Mouse (Mus musculus) left cerebral cortex, adult 9 months (tissue): ENCODE measurements around the gene Lrrc32.

Source experiments
- DNase-seq, 2 experiments: peaks; one replicate each; pipeline ENCODE4 v3.0.0; 2022; ENCODE audit warnings: low spot score in 2 of 2

Lrrc32 gene

DNA sequence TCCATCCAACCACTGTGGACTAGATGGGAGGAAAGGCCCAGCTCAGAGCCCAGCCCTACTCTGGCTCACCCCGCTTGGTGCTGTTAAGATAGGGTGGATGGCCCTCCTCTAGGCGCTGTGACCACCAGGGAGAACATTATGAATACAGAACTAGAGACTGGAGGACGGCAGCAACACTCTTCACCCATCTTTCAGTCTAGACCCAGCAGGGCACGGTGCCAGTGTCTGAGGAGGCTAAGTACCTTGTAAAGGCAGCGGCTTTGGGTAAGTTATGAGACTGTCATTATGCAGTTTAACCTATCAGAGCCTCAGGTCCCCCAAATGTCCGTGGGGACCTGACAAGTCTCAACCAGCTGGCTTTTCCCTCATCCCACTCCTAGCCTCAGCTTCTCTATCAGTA is at the start of gene Lrrc32:
Lrrc32 (plus strand) TSS at position 153 of the 400 bp plus-strand sequence.
- DNase-seq = no peak

- no peak for DNase-seq
These were observed 49.1 kb upstream of the Lrrc32 start, which contains the start of gene Gucy2d for GRCm38 (mm10) chr7:98439956-98440466. Gene Gucy2d, plus strand, starts transcription at chr7:98440416.

DNA sequence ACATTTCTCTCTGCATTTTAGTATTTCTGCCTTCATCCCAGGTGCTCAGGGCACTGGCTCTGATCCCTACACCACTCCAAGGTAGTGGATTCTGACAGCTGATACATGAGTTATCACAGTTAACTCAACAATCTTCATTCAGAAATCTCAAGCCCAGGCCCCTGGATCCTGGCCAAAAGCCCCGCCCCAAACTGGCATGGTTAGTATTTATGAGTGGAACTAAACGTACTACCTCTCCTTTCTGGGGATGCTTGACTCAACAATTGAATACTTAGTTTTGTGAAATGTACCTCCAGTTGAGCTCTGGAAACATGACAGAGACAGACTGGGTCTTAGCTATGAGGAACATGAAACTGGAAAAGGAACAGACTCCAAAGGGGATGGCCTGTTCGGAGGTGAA is 42.2 kb upstream of the Lrrc32 start:
- DNase-seq = no peak

- peak in 1 of 2 experiments; percentile 13 for DNase-seq
These were observed 41.3 kb upstream of the Lrrc32 start for GRCm38 (mm10) chr7:98447585-98448308.

DNA sequence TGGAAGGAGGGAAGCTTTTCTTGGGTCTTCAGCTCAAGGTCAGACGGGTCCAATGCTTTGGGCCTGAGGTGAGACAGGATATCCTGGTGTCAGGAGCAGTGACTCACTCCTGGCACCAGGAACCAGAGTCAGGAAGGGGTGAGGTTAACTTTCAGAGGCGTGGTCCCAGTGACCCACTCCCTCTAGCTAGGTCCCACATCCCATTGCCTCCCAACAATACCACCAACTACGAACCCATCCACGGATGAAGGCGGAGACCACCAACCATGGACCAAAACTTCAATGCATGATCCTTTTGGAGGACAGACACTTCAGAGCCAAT is 40.8 kb upstream of the Lrrc32 start:
- no peak for DNase-seq

DNA sequence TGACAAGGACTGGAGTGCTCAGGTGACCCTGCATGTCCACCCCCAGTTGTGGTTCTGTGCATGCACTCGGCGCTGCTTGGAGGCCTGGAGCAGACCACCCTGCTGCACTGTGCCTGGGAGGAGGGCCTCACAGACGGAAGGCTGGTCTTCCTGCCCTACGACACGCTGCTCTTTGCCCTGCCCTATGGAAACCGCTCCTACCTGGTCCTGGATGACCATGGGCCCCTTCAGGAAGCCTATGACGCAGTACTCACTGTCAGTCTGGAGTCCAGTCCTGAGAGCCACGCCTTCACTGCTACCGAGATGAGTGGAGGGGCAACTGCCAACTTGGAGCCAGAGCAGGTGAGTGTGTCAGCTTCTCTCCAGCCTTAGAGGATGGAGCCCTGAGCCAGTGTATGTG is 39.4 kb upstream of the Lrrc32 start:
- no peak for DNase-seq

- no peak for DNase-seq
These were observed 34.5 kb upstream of the Lrrc32 start for GRCm38 (mm10) chr7:98454397-98455120.

GRCm38 (mm10) chr7:98460319-98460718 is 28.8 kb upstream of the Lrrc32 start:
- no peak for DNase-seq

- no peak for DNase-seq
These were observed 20.0 kb upstream of the Lrrc32 start for GRCm38 (mm10) chr7:98469089-98469488.

DNA sequence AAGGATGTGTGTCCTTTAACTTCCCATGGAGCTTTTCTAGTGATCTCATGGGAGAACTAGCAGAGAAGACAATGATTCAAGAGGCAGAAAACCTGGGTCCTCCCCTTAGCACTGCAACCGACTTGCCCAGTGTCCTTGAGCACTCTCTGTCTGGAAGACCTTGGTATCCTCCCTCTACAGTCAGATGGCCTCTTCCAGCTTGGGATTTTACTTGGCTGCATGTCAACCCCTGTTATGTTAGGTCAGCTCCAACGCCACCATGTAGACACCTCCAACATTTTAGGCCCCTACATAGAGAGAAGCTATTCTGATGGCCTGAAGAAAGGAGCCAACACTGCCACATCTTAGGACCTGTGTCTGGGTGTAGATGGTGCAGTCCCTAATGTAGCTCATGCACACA is 16.6 kb upstream of the Lrrc32 start:
- DNase-seq = no peak

DNA sequence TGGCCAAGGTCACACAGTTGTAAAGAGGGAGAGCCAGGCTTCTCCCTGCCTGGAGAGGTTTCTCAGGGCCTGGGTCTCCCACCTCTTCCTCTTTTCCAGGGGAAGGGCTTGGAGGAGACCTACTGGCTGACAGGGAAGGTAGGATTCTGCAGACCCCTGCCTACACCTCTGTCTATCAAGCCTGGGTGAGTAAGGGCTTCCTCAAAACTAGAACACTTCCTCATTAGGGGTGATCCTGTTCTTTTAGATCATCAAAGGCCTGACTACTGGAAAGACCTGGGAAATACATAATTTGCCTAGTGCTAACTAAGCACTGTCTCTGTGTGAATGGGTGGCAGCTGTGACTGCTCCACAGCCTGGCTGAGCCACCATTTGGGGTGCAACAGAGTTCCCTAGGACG is 14.5 kb upstream of the Lrrc32 start:
- DNase-seq = no peak

- no peak for DNase-seq
These were observed 11.9 kb upstream of the Lrrc32 start for GRCm38 (mm10) chr7:98477153-98477552.

GRCm38 (mm10) chr7:98480481-98480880 is 8.6 kb upstream of the Lrrc32 start:
- no peak for DNase-seq

GRCm38 (mm10) chr7:98481066-98481734 is 7.9 kb upstream of the Lrrc32 start:
- peak in 1 of 2 experiments; percentile 78 for DNase-seq

DNA sequence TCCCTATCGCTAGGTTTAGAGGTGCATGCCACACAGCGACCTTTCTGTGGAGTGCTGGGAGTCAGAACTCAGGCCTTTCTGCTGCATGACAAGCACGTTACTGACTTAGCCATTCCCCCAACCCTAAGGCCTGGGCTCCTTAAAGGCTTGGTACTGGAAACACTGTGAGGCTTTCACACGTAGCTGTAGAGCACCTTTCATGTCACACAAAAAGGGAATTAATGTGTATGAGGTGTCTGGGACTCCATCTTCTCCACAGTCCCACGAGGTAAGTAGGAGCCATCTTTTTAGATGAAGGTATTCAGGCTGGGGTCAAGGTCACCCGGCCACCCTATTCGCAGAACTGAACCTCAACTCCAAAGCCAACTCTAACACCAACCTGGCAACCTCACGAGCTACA is 7.2 kb upstream of the Lrrc32 start:
- no peak for DNase-seq

DNA sequence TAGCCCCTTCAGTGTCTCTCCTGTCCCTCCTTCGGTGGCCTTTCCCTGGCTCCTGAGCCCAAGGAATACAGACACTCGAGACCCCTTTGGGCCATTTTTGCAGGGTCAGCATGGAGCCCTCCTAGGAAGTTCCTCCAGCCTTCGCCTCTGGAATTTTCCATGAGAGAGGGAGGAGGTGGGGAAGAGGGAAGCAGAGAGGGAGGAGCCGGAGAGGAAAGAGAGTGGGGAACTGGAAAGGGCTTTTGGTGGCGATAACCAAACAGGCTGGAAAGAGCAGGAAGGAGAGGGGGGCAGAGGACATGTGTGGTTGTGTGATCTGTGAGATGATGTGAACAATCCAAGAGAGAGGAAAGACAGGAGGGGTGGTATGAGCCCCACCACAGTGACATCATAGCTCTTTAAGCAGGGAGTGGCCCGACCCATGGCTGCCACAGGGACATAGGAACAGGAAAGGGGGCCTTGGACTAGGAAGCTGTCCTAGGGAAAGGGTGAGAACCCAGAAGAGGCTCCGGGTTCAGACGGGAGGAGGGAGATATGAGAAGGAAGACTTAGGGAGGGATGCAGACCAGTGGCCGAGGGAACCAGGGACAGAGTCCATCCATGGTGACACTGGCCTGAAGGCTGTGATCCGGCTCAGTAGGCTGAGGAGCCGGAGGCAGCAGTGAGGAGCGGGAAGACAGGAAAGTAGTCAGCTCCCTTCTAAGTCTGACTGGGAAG is 6.4 kb upstream of the Lrrc32 start:
- no peak for DNase-seq

GRCm38 (mm10) chr7:98483268-98483607 is 5.8 kb upstream of the Lrrc32 start:
- no peak for DNase-seq

DNA sequence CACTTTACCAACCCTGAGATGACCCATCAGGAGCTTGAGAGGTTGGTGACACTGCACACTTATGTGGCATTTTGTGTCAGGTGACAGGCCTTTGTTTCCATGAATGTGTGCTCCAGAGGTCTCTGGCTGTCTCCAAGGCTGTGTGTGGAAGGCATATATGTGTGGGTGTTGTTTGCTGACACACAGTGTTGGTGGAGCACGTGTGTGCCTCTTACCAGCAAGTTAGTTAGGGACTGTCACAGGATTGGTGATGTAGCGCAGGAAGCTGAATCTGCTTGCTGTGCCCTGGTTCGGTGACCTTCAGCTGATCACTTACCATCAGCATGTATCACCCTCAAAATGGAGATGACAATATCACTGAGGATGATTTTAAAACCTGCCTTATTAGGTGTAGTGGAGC is 4.2 kb upstream of the Lrrc32 start:
- no peak for DNase-seq

DNA sequence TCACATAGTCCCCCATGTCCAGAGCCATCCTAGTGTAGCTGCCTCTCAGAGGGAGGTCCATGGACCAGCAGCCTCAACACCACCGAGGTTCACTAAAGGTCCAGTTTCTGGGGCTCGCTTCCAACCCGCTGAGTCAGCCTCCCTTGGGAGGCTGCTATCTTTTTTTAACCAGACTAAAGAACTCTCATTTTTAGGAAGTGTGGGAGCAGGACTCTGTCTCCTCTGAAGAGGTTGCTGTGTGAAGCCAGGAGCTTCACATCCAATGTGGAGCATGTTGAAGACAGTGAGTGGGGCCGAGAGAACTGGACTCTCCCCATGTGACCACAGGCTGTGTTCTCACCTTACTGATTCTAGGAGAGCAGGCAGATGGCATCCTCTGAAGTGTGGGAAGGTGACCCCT is 3.6 kb upstream of the Lrrc32 start:
- DNase-seq = peak in 1 of 2 experiments; percentile 38

- no peak for DNase-seq
These were observed 2.6 kb upstream of the Lrrc32 start for GRCm38 (mm10) chr7:98486471-98486917.

DNA sequence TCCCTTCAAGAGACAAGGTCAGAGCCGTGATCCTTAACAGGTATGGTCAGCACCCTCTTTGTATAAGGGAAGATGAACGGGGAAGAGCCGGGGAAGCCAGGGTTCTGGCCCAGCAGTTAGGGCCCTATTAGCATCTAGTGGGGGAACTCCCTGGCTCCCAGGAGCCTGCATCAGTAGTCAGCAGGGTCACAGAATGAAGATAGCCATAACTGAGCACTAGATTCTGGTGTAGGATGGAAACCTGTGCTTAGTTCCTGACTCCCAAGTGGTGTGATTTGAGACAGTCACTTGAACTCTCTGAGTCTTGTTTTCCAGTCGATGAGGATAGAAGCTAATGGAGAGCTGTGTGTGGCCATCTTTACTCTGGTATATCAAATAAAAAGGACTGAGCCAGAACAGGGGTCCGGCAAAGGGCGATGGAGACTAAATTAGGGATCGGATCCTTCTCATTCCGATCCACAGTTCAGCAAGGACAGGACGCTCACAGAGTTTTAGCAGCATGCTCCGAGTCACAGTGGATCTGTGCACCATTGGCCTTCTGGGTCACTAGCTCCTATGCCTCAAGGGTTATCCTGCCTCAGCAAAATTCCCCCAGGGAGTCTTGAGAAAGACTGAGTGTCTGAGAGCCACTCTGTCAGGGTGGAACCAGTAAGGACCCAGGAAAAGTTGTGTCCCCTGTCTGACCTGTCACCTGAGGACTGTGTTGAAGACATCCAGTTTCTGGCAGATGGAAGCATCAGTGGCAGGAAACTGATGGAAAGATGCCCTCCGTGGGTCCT is 1.7 kb upstream of the Lrrc32 start:
- DNase-seq = no peak
